Comparison of ENCODE assay signal across 21 mouse cellular contexts in the genomic region with DNA sequence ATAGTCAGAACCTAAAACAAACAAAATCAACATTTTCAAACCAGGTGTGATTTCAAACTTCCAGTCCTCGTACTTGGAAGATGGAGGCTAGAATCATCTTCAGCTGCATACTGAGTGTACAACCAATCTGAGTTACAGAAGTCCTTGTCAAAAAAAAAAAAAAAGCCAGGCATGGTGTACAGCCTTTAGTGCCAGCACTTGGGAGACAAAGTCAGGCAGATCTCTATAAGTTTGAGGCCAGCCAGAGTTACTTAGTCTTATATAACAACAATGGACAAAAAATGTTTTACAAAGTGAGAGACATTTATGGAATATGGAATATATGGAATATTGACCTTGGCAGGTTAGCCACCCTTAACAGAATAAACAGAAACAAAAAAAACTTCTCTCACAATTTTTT. TPM values are rescaled to one million over a fixed set of nuclear protein-coding genes. Genes with fewer than 3 reads are reported as not detected.
DNase-seq lines count a peak whose midpoint lies in the region; TF ChIP-seq lines count a peak whose summit lies in the region.
"Had no signal": no experiment of that assay in that cellular context is flagged by ENCODE, and none has a peak within 500 bp of the region (broad histone marks: within the 10 kb centered on the region; RNA-seq: fewer than 3 reads in every experiment).

No protein-coding gene starts in this region.

- no peak for TF ChIP-seq RAD21 in CH12.LX (IDR thresholded peaks at IDR 0.05; ENCODE audit: low read depth, low read length)
- no peak for TF ChIP-seq RAD21 in MEL (IDR thresholded peaks at IDR 0.05; ENCODE audit: low read depth, low read length)

- dilution Hi-C loops in CH12.LX (cut with MboI; ENCODE audit: extremely low pct_ligation_motif_present, extremely low pct_unique_long_range_greater_than_20kb, low sequenced_read_pairs): no loop called here

- H3K4me3 ChIP-seq in CH12.LX (replicated peaks in 1 of 3; ENCODE audit: low read depth in 2 of 3, low read length in 2 of 3, poor library complexity in 1 of 3) (no peak overlapping the region), ES-E14 (ENCODE audit: insufficient read depth in 1 of 2, low read depth in 1 of 2, low read length in 2 of 2, poor library complexity in 1 of 2, severe bottlenecking in 1 of 2) (no peak overlapping the region), MEL (ENCODE audit: control insufficient read depth in 1 of 2, insufficient read depth in 1 of 2, low read depth in 2 of 2, low read length in 2 of 2) (no peak overlapping the region)

- intact Hi-C loops in heart, postnatal 25 days (cut with DNase I): no loop called here

- TF ChIP-seq POLR2A in CH12.LX (IDR thresholded peaks at IDR 0.05; ENCODE audit: low read depth, low read length) (no peak), MEL (IDR thresholded peaks at IDR 0.05; ENCODE audit: control insufficient read depth in 1 of 2, insufficient read depth in 1 of 2, low read depth in 1 of 2, low read length in 2 of 2, poor library complexity in 1 of 2) (no peak)

- in situ Hi-C loops in CH12.LX (cut with MboI; ENCODE audit: low pct_ligation_motif_present, low pct_unique_long_range_greater_than_20kb, low sequenced_read_pairs) (loop anchor here (5.0 kb wide), 1 partner anchor 47 kb away; the partner anchor contains the start of gene Trim27), ES-E14 (cut with MboI; ENCODE audit: low sequenced_read_pairs in 2 of 2, unreplicated experiment in 2 of 2) (no loop called here)

- H3K4me2 ChIP-seq in CH12.LX (ENCODE audit: insufficient read depth, low read depth, poor library complexity, severe bottlenecking): no peak overlapping the region

- TF ChIP-seq EP300 in CH12.LX (IDR thresholded peaks at IDR 0.05; ENCODE audit: low read length) (no peak), MEL (IDR thresholded peaks at IDR 0.05; ENCODE audit: low read depth in 1 of 2, low read length in 2 of 2) (no peak)

- no peak overlapping the region for H3K27ac ChIP-seq in CH12.LX (ENCODE audit: insufficient read depth, low read depth)
- H3K27ac ChIP-seq in ES-E14 (ENCODE audit: insufficient read depth, low read depth, low read length, poor library complexity, severe bottlenecking): no peak overlapping the region
- H3K27ac ChIP-seq in MEL (ENCODE audit: control insufficient read depth, low read depth, low read length): no peak overlapping the region

- no peak overlapping the region for H3K9ac ChIP-seq in CH12.LX (ENCODE audit: insufficient read depth, low read depth)
- no peak overlapping the region for H3K9ac ChIP-seq in ES-E14 (ENCODE audit: insufficient read depth, low read depth, low read length, poor library complexity, severe bottlenecking)
- no peak overlapping the region for H3K9ac ChIP-seq in MEL (ENCODE audit: control insufficient read depth, low read depth, low read length, poor library complexity, severe bottlenecking)

- H3K9me3 ChIP-seq in CH12.LX (replicated peaks; ENCODE audit: low read length): no peaks in the 10 kb centered on the region
- H3K9me3 ChIP-seq in ES-E14 (ENCODE audit: control insufficient read depth, insufficient read depth, low read depth, low read length): no peaks in the 10 kb centered on the region
- H3K9me3 ChIP-seq in MEL (replicated peaks; ENCODE audit: insufficient read depth, low read length): no peaks in the 10 kb centered on the region
- H3K9me3 ChIP-seq: G1E had no signal

- H3K27me3 ChIP-seq in CH12.LX (replicated peaks): peaks cover 18% of the 10 kb centered on the region
- no peaks in the 10 kb centered on the region for H3K27me3 ChIP-seq in MEL (ENCODE audit: control insufficient read depth in 1 of 2, insufficient read depth in 2 of 2, low read length in 2 of 2)
- H3K27me3 ChIP-seq: Patski had no signal

- H3K79me2 ChIP-seq in CH12.LX (replicated peaks; ENCODE audit: control insufficient read depth, extremely low read depth, insufficient read depth, poor library complexity, severe bottlenecking) (no peaks in the 10 kb centered on the region), MEL (ENCODE audit: control insufficient read depth, insufficient read depth, low read length, poor library complexity) (no peaks in the 10 kb centered on the region)

- H3K36me3 ChIP-seq in CH12.LX (replicated peaks in 1 of 2; ENCODE audit: control insufficient read depth in 1 of 2, insufficient read depth in 1 of 2, low read length in 1 of 2) (no peaks in the 10 kb centered on the region), ES-E14 (ENCODE audit: control insufficient read depth, insufficient read depth, low read length, poor library complexity, severe bottlenecking) (no peaks in the 10 kb centered on the region), MEL (ENCODE audit: control insufficient read depth in 1 of 2, insufficient read depth in 2 of 2, low read length in 2 of 2) (peaks cover 0 to 19% of the 10 kb centered on the region in 2 experiments; a peak in 2 of 4 replicates)
- H3K36me3 ChIP-seq: G1E had no signal

- TF ChIP-seq CTCF in CH12.LX (conservative IDR thresholded peaks at IDR 0.05 in 1 of 2, IDR thresholded peaks at IDR 0.05 in 1 of 2; ENCODE audit: low read depth in 2 of 2, low read length in 2 of 2) (no peak), MEL (IDR thresholded peaks at IDR 0.05 in 2 of 3, conservative IDR thresholded peaks at IDR 0.05 in 1 of 3; ENCODE audit: control insufficient read depth in 1 of 3, insufficient read depth in 1 of 3, low read depth in 2 of 3, low read length in 3 of 3, poor library complexity in 1 of 3, severe bottlenecking in 1 of 3) (no peak)

- DNase-seq in CH12.LX (ENCODE audit: extremely low read depth): no peak
- DNase-seq in ES-E14 (ENCODE audit: low read depth, low spot score): no peak
- no peak for DNase-seq in MEL (ENCODE audit: low read depth, low spot score)
- no peak for DNase-seq in heart, postnatal 25 days (ENCODE audit: low spot score)
- no peak for DNase-seq in frontal cortex, postnatal 10 days (ENCODE audit: low spot score in 2 of 2)
- no peak for DNase-seq in thymus, postnatal 0 days (ENCODE audit: low spot score)
- DNase-seq: adrenal gland, adult 2 months; adrenal gland, adult 8-10 months; adrenal gland, postnatal 10 days; adrenal gland, postnatal 14 days; adrenal gland, postnatal 25 days; adrenal gland, postnatal 36 days; B cell, adult 2 months; cerebellum, adult 11 months; cerebellum, adult 11-12 months; cerebellum, adult 18-20 months; cerebellum, adult 2 months; cerebellum, adult 8-10 months; cerebellum, adult 9-10 months had no signal

- peaks cover 6 to 20% of the 10 kb centered on the region in 2 experiments for H3K4me1 ChIP-seq in CH12.LX (ENCODE audit: control insufficient read depth in 1 of 2, insufficient read depth in 2 of 2)
- H3K4me1 ChIP-seq in ES-E14 (ENCODE audit: control insufficient read depth in 2 of 2, insufficient read depth in 2 of 2, low read length in 2 of 2, poor library complexity in 1 of 2): peaks cover 0 to 8% of the 10 kb centered on the region in 2 experiments; a peak in 2 of 4 replicates
- H3K4me1 ChIP-seq in MEL (ENCODE audit: control insufficient read depth in 1 of 2, insufficient read depth in 2 of 2, low read length in 2 of 2): peaks cover 1 to 10% of the 10 kb centered on the region in 2 experiments; a peak in 2 of 4 replicates

TF ChIP-seq in CH12.LX, 34 proteins besides CTCF, POLR2A, EP300 and RAD21:
- TF ChIP-seq ZNF384 (IDR thresholded peaks at IDR 0.05; ENCODE audit: low read depth, low read length) (peak; percentile 77), MAX (IDR thresholded peaks at IDR 0.05; ENCODE audit: low read length) (no peak)
TF ChIP-seq in CH12.LX: peak in this region for 1.

TF ChIP-seq in ES-E14, 5 proteins besides CTCF, POLR2A, EP300 and RAD21:
- TF ChIP-seq MAFK (IDR thresholded peaks at IDR 0.05; ENCODE audit: insufficient read depth, low read depth, low read length) (no peak), ZNF384 (IDR thresholded peaks at IDR 0.05; ENCODE audit: low read depth, low read length) (peak; percentile 79)

TF ChIP-seq in MEL, 35 proteins besides CTCF, POLR2A, EP300 and RAD21:
- TF ChIP-seq ZNF384 (IDR thresholded peaks at IDR 0.05; ENCODE audit: low read depth, low read length) (peak; percentile 85), USF2 (IDR thresholded peaks at IDR 0.05; ENCODE audit: borderline replicate concordance in 1 of 2, insufficient read depth in 1 of 2, low read depth in 1 of 2, low read length in 2 of 2) (no peak)

RNA-seq across cellular contexts. Expression of gene Trim27, which starts 45.1 kb away (rescaled TPM):
- 146 and 176 TPM in 2 replicates for total RNA-seq in CH12.LX (2012; rRNA removed)
- total RNA-seq in CH12.LX (2014; rRNA removed): 134 and 141 TPM in 2 replicates
- 185 and 198 TPM in 2 replicates for polyA plus RNA-seq in CH12.LX (2012; ENCODE audit: insufficient read length, low read depth)
- 115 and 128 TPM in 2 replicates for total RNA-seq in ES-E14 (2012; rRNA removed)
- total RNA-seq in MEL (2012; rRNA removed): 257 and 258 TPM in 2 replicates
- polyA plus RNA-seq in MEL (2012; ENCODE audit: insufficient read depth in 1 of 2, insufficient read length in 2 of 2, low read depth in 1 of 2, low replicate concordance in 2 of 2, missing spikeins in 1 of 2): 100 to 1,000 TPM; 311 to 339 TPM
- total RNA-seq in heart, postnatal 25 days (2021): 10 to 100 TPM; 18.8 to 19.0 TPM
- 160 and 174 TPM in 2 replicates for polyA plus RNA-seq in thymus, postnatal 0 days (2015; fragmentation: Nextera tagmentation; extraction: Ambion mirVana)

Comparison
In these comparisons a context has a peak if more than half of its experiments do, and no peak if none do; other contexts are left out.
1. Of the 35 proteins assayed by ChIP-seq in both MEL and CH12.LX: peak only in MEL: none; only in CH12.LX: none; in both: ZNF384; in neither: 34.